Mouse (Mus musculus): ENCODE results near the gene Acox3. TPM values are rescaled to one million over a fixed set of nuclear protein-coding genes. Genes with fewer than 3 reads are reported as not detected.
A peak's percentile ranks its signal among the peaks of the same experiment; 100 is the strongest.

The Acox3 gene
- total RNA-seq (2021): 10 to 100 TPM; 30.1 to 33.1 TPM
- long read RNA-seq, experiment 1, transcript Acox3-202 (19 exons, 3,976 nt): major isoform, 6 of 21 reads
- long read RNA-seq, experiment 1, partial matches to known transcripts: 4 of 21 reads
- long read RNA-seq, experiment 1, other reads (novel, unspliced or antisense): 10 of 21 reads
- long read RNA-seq, experiment 2, transcript Acox3-202 (19 exons, 3,976 nt): major isoform, 6 of 22 reads
- long read RNA-seq, experiment 2, partial matches to known transcripts: 8 of 22 reads
- long read RNA-seq, experiment 2, other reads (novel, unspliced or antisense): 6 of 22 reads

DNA sequence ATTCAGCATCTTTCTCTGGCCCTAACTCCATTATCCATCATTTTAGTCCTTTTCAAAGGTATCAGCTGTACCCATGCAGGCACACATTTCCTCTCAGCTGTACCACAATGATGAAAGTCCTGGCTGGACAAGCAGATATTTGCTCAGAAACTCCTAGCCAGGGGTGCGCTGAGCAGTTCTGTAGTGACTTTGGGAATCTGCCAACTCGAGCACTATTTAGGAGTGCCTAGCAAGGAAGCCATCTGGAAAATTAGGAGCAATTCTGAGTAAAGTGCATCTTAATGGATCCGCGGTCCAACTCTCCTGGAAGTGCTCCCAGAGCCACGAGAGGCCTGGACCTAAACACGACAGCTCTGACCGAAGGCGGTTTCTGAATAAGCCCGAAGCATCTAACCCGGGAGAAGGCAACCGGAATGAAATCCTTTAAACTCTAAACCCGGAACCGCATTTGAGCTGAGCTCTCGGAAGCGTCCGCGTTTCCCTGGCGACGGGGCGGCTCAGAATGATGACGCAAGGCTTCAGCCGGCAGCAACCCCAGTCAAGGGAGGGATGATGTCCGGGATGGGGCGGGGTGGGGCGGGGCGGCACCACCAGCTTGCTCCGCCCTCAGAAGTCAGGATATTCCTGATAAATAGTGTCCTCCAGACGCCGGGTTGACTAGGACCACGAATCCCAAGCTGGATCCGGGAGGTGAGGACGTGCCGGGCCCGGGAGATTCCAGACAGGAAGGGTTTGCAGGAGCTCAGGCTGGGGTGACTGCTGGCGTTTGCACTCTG lies at the start of gene Acox3:
Gene Acox3, plus strand, starts transcription at position 596 of the 776 bp plus-strand sequence.
- DNase-seq (ENCODE audit: low spot score in 2 of 2): peak; percentile 98 to 99

- no peak for DNase-seq (ENCODE audit: low spot score in 2 of 2)
These were observed 46.6 kb upstream of the Acox3 start for GRCm38 (mm10) chr5:35536271-35536670.

- DNase-seq (ENCODE audit: low spot score in 2 of 2): no peak
These were observed 45.4 kb upstream of the Acox3 start for GRCm38 (mm10) chr5:35537474-35537873.

- no peak for DNase-seq (ENCODE audit: low spot score in 2 of 2)
These were observed 44.8 kb upstream of the Acox3 start for GRCm38 (mm10) chr5:35538022-35538421.

- DNase-seq (ENCODE audit: low spot score in 2 of 2): no peak
These were observed 43.3 kb upstream of the Acox3 start for GRCm38 (mm10) chr5:35539576-35539975.

DNA sequence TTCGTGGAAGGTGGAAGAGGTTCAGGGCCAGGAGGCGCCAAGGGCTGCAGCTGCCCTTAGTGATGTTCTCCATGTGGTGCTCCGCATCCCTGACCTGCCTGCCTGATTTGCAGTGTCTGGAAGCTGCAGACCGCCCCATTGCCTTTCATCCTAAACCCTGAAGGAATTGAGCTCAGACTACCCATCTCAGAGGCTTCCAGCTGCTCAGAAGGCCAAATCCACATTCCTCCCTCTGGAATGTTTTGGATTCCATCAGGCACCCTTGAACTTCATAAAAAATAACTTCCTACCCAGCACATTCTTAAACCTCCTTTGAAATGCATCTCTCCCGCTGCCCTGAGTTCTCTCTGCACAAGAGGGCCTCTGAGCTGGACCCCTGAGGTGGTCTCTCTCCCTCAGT lies 42.3 kb upstream of the Acox3 start:
- no peak for DNase-seq (ENCODE audit: low spot score in 2 of 2)

DNA sequence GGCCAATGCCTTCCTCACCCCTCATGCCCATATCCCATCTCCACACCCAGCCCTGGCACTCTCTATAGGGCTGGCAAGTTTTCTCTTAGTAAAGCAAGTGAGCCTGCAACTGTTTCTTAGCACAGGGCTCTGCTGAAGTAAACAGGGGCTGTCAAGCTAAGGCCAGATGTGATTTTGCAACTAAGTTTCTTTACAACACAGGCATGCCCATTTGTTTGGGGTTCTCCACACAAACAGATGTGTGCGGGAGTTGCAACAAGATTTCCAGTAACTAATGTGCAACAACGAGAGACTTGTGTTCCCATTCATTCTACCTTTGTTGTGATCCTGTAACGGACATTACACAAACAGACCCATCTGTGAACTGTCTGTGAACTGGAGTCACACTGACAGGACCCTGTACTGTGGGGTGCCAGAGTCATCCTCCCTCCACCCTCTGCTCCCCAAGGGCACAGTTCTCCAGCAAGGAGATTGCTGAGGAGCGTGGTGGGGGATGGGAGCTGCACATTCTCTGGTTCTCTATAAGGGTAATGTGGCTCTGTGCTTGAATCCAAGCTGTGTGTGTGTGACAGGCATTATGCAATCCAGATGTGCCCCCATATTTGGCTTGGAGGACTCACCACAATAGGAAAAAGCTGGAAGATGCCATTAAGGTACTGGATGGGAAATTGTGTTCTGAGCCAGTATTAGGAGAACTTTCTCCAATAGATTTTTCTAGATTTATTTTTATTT lies 41.6 kb upstream of the Acox3 start:
- no peak for DNase-seq (ENCODE audit: low spot score in 2 of 2)

GRCm38 (mm10) chr5:35546127-35546526 lies 36.7 kb upstream of the Acox3 start:
- DNase-seq (ENCODE audit: low spot score in 2 of 2): no peak

DNA sequence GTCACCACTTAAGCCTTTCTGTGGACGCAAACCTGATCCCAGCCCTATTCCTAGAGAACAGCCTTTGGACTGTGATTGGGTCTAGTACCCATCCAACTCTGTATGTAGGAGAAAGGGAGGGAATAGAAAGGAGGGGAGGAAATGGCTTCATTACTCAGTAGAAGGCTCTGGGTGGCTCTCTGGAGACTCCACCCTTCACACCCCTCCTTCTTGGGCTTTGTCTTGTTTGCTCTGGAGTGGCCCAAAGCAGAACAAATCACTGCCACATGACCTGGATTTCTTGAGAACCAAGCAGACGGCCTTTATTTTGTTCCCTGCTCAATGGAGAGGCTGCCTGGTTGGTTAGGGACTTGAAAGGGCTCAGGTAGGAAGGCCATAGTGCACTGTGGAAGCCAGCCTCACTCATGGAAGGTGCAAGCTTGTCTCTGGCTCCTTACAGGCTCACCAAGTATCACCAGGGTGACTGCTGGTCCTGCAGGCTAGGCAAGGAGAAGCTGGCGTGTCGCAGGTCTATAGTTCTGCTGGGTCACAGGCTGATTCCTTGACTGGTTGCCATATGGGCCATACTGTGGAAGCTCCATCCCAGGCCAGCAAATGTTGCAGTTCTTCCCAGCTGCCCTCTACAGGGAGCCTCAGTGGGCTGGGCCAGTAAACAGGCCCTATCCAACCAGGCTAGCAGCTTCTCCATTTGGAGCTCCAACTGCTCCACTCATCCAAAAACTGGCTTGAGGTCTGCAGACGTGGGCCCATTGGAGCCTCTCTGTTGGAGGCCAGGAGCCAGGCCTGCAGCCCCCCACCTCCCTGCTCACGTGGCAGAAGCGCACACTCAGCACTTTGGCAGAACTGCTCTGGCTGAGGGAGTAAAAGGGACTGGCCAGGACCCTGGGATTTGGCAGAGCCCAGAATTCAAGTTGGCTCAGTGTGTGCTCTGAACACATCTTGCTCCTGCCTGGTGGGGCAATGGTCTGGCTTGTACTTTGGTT lies 30.7 kb upstream of the Acox3 start:
- DNase-seq (ENCODE audit: low spot score in 2 of 2): no peak

GRCm38 (mm10) chr5:35552838-35553539 lies 29.9 kb upstream of the Acox3 start:
- no peak for DNase-seq (ENCODE audit: low spot score in 2 of 2)

GRCm38 (mm10) chr5:35556393-35556792 lies 26.4 kb upstream of the Acox3 start:
- DNase-seq (ENCODE audit: low spot score in 2 of 2): no peak

GRCm38 (mm10) chr5:35557946-35558621 lies 24.8 kb upstream of the Acox3 start:
- DNase-seq (ENCODE audit: low spot score in 2 of 2): no peak

DNA sequence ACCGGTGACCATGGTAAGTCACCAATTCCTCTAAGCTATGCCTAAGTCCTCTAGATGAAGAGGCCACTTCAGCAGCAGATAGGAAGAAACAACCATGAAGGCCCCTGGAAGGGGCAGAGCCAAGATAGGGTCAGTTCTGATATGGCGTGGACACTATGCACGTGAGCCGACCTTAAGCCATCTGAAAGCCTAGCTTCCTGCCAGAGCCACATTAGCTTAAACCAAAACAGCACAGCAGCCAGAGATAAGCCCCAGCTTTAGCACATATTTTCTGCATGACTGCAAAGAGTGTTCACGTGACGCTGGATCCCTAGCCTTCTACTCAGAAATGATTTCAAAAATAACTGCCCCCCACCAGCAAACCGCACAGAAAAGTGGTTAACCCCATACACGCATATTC lies 23.4 kb upstream of the Acox3 start:
- no peak for DNase-seq (ENCODE audit: low spot score in 2 of 2)

DNA sequence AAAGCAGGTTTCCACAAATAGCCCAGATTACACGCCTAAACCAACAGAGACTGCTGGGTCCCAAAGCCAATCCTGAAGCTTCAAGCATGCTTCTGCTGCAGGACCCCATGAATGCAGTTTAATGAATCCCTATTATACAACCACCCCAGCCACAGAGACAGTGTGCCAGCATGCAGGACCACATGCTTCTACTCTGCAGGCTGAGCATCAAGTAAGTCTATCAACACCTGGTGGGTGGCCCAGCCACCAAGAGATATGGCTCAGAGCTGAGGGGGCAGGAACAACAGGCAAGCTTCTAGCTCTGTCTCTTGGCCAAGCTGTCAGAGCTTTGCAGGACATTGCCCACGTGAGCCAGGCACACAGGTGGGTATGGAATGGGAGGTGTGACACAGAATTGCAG lies 20.2 kb upstream of the Acox3 start:
- peak; percentile 34 to 60 for DNase-seq (ENCODE audit: low spot score in 2 of 2)

- peak; percentile 68 to 81 for DNase-seq (ENCODE audit: low spot score in 2 of 2)
These were observed 19.4 kb upstream of the Acox3 start for GRCm38 (mm10) chr5:35563449-35563848.

DNA sequence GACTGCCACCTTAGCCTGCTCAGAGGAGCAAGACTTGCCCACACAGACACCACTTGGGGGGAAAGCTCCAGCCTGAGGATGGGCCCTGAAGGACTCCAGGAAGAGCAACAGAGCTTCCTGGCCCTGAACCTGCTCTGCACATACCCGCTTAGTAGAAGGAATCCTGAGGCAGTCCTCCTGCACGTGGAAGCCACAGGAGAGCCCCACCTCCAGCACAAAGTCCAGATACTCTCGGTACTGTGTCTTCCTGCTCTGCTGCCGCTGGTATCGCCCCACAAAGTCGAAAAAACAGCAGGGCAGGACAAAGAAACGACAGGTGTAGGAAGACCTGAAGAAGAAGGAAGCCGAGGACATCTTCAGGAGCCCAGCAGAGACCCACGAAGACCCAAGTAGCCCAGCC lies 17.6 kb upstream of the Acox3 start:
- no peak for DNase-seq (ENCODE audit: low spot score in 2 of 2)

DNA sequence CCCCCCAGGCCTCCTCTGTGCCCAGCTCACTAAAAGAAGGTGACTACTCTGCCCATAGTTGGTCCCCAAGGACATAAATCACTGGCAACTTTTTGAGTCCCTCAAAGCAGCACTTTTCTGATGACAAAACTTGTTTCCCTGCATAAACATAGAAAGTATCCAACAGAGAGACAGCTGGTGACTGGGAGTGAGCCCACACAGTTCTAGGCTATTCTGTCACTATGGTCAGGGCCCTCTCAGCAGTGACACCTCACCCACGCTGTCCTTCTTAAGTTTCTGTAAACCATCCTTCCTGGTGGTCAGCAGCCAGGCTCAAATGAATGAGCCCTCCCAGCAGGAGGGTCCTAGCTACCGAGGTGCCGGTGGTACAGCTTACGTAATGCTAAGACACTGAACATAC lies 16.2 kb upstream of the Acox3 start:
- peak in 1 of 2 experiments; percentile 52 for DNase-seq (ENCODE audit: low spot score in 2 of 2)

DNA sequence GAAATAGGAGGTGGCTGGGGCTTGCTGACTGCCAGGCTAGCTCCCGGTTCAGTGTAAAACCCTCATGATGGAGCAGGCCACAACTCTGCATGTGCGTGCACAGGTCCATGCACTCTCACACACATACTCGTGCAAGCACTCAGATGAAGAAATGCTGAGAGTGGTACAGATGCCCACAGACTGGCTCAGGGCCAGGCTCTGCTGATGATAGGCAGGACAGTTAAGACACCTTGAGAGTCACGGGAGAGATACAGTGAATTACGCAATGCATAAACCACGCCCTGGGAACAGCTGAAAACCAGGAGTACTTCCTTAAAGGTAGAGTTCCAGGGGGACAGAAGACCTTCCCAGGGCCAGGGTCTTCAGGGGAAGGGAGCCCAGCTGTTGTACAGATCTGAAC lies 11.3 kb upstream of the Acox3 start:
- no peak for DNase-seq (ENCODE audit: low spot score in 2 of 2)
